Mouse (Mus musculus) forebrain, embryonic 12.5 days (tissue): Measurements from ENCODE around the gene Dexi. TPM values are rescaled to one million over a fixed set of nuclear protein-coding genes. Genes with fewer than 3 reads are reported as not detected.

ENCODE experiments used
- ATAC-seq: fragments of 200-750 bp; cut with Nextera tagmentation; 2 replicates; pipeline ENCODE4 v1.8.0; 2017; ENCODE audit warnings: moderate TSS enrichment; ENCODE audit not compliant: low FRiP score
- H3K27ac ChIP-seq: fragments of 300-500 bp; sonication (generic); 2 replicates; pipeline ENCODE4 v1.5.1; 2016; ENCODE audit warnings: mild to moderate bottlenecking
- H3K27me3 ChIP-seq: fragments of 300-500 bp; sonication (generic); 2 replicates; pipeline ENCODE4 v1.6.1; 2016; ENCODE audit warnings: mild to moderate bottlenecking
- H3K36me3 ChIP-seq: fragments of 300-500 bp; sonication (generic); replicated peaks from 2 replicates; pipeline ENCODE4 v1.6.1; 2016; ENCODE audit warnings: mild to moderate bottlenecking
- H3K4me1 ChIP-seq: fragments of 300-500 bp; sonication (generic); 2 replicates; pipeline ENCODE4 v1.6.1; 2016
- H3K4me2 ChIP-seq: fragments of 300-500 bp; sonication (generic); 2 replicates; pipeline ENCODE4 v1.6.1; 2016; ENCODE audit warnings: mild to moderate bottlenecking, moderate library complexity
- H3K4me3 ChIP-seq: fragments of 300-500 bp; sonication (generic); replicated peaks from 2 replicates; pipeline ENCODE4 v1.5.1; 2016; ENCODE audit warnings: mild to moderate bottlenecking
- H3K9ac ChIP-seq: fragments of 300-500 bp; sonication (generic); 2 replicates; pipeline ENCODE4 v1.6.1; 2016; ENCODE audit warnings: mild to moderate bottlenecking
- H3K9me3 ChIP-seq: fragments of 300-500 bp; sonication (generic); 2 replicates; pipeline ENCODE4 v1.6.1; 2016
- WGBS: fragments of 180-500 bp; shearing (Covaris S2); methylation state at CpG from one replicate; pipeline ENCODE4 v1.1.7; 2016; 5-methylcytosine and 5-hydroxymethylcytosine counted together
- polyA plus RNA-seq: library from polyadenylated mRNA; unstranded; fragments of >200 nt; fragmentation: Nextera tagmentation; extraction: Ambion mirVana; gene quantifications from 2 replicates; pipeline ENCODE4 v1.2.1, GENCODE M21; 2016

Gene Dexi
- polyA plus RNA-seq, 1 experiment from 2014 or later, result 22.6 TPM

- no peak overlapping the region for H3K4me3 ChIP-seq
- H3K4me2 ChIP-seq, result no peak overlapping the region
- no peak overlapping the region for H3K9ac ChIP-seq
- no peak overlapping the region for H3K27ac ChIP-seq
- no peak for ATAC-seq
- 93% methylated on average over 12 of the region's 12 CpGs for WGBS
- H3K27me3 ChIP-seq, result no peaks in the 10 kb centered on the region; the same call in 1 of the 2 replicates
- H3K4me1 ChIP-seq, result no peaks in the 10 kb centered on the region
- no peaks in the 10 kb centered on the region for H3K9me3 ChIP-seq
- no peaks in the 10 kb centered on the region for H3K36me3 ChIP-seq
These were observed 26.8 kb downstream of the Dexi start for GRCm38 (mm10) chr16:10515953-10516572.

GRCm38 (mm10) chr16:10511134-10511520 lies 31.7 kb downstream of the Dexi start:
- H3K27me3 ChIP-seq, result no peaks in the 10 kb centered on the region
- H3K4me2 ChIP-seq, result no peak overlapping the region
- no peaks in the 10 kb centered on the region for H3K36me3 ChIP-seq
- 0 out of 2 replicates have a peak, but pooled peaks cover 5% of the 10 kb centered on the region for H3K4me1 ChIP-seq
- no peak overlapping the region for H3K4me3 ChIP-seq
- no peak for ATAC-seq
- no peak overlapping the region for H3K9ac ChIP-seq
- no peak overlapping the region for H3K27ac ChIP-seq
- no peaks in the 10 kb centered on the region for H3K9me3 ChIP-seq
- WGBS, result 88% methylated on average over 12 of the region's 12 CpGs

- no peak for ATAC-seq
- no peak overlapping the region for H3K9ac ChIP-seq
- no peaks in the 10 kb centered on the region for H3K9me3 ChIP-seq
- 0 out of 2 replicates have a peak, but pooled peaks cover 5% of the 10 kb centered on the region for H3K4me1 ChIP-seq
- no peak overlapping the region for H3K4me3 ChIP-seq
- H3K36me3 ChIP-seq, result no peaks in the 10 kb centered on the region
- 55% methylated on average over 14 of the region's 14 CpGs for WGBS
- H3K4me2 ChIP-seq, result no peak overlapping the region
- no peaks in the 10 kb centered on the region for H3K27me3 ChIP-seq
- H3K27ac ChIP-seq, result no peak overlapping the region
These were observed 32.2 kb downstream of the Dexi start for GRCm38 (mm10) chr16:10510477-10511133.

GRCm38 (mm10) chr16:10508691-10509090 lies 34.2 kb downstream of the Dexi start:
- H3K27me3 ChIP-seq, result no peaks in the 10 kb centered on the region
- H3K4me2 ChIP-seq, result no peak overlapping the region
- no peak overlapping the region for H3K27ac ChIP-seq
- no peak overlapping the region for H3K4me3 ChIP-seq
- ATAC-seq, result no peak
- H3K4me1 ChIP-seq, result 0 out of 2 replicates have a peak, but pooled peaks cover 5% of the 10 kb centered on the region
- H3K9ac ChIP-seq, result no peak overlapping the region
- 77% methylated on average over 6 of the region's 6 CpGs for WGBS
- no peaks in the 10 kb centered on the region for H3K36me3 ChIP-seq
- no peaks in the 10 kb centered on the region for H3K9me3 ChIP-seq

- Histone ChIP-seq H3K27me3 (peaks cover under 1% of the 10 kb centered on the region; the same call in 1 of the 2 replicates), H3K27ac (no peak overlapping the region), H3K4me1 (0 out of 2 replicates have a peak, but pooled peaks cover 5% of the 10 kb centered on the region), H3K9ac (no peak overlapping the region), H3K4me3 (no peak overlapping the region), H3K4me2 (no peak overlapping the region), H3K9me3 (no peaks in the 10 kb centered on the region), H3K36me3 (no peaks in the 10 kb centered on the region)
- 21% methylated on average over 4 of the region's 4 CpGs for WGBS
- ATAC-seq, result no peak
These were observed 35.4 kb downstream of the Dexi start for GRCm38 (mm10) chr16:10507445-10507844.

- WGBS, result 75% methylated on average over 2 of the region's 2 CpGs
- Histone ChIP-seq H3K27ac (no peak overlapping the region), H3K9me3 (no peaks in the 10 kb centered on the region), H3K4me3 (no peak overlapping the region), H3K27me3 (peaks cover 7% of the 10 kb centered on the region; the same call in 1 of the 2 replicates), H3K4me2 (no peak overlapping the region), H3K4me1 (0 out of 2 replicates have a peak, but pooled peaks cover 5% of the 10 kb centered on the region), H3K9ac (no peak overlapping the region), H3K36me3 (no peaks in the 10 kb centered on the region)
- no peak for ATAC-seq
These were observed 39.8 kb downstream of the Dexi start for GRCm38 (mm10) chr16:10503058-10503457.

GRCm38 (mm10) chr16:10501865-10502264 lies 41.0 kb downstream of the Dexi start:
- no peak for ATAC-seq
- Histone ChIP-seq H3K36me3 (no peaks in the 10 kb centered on the region), H3K4me3 (no peak overlapping the region), H3K4me1 (no peaks in the 10 kb centered on the region), H3K27me3 (peaks cover 7% of the 10 kb centered on the region; the same call in 1 of the 2 replicates), H3K9me3 (no peaks in the 10 kb centered on the region), H3K27ac (no peak overlapping the region), H3K9ac (no peak overlapping the region), H3K4me2 (no peak overlapping the region)
- WGBS, result 15% methylated on average over 8 of the region's 8 CpGs

- Histone ChIP-seq H3K9me3 (no peaks in the 10 kb centered on the region), H3K4me1 (no peaks in the 10 kb centered on the region), H3K9ac (no peak overlapping the region), H3K27ac (no peak overlapping the region), H3K27me3 (peaks cover 7% of the 10 kb centered on the region; the same call in 1 of the 2 replicates), H3K4me3 (no peak overlapping the region), H3K36me3 (no peaks in the 10 kb centered on the region), H3K4me2 (no peak overlapping the region)
- 62% methylated on average over 1 of the region's 1 CpGs for WGBS
- ATAC-seq, result no peak
These were observed 43.7 kb downstream of the Dexi start for GRCm38 (mm10) chr16:10499122-10499521.

- no peak overlapping the region for H3K9ac ChIP-seq
- H3K9me3 ChIP-seq, result no peaks in the 10 kb centered on the region
- no peaks in the 10 kb centered on the region for H3K36me3 ChIP-seq
- H3K4me1 ChIP-seq, result no peaks in the 10 kb centered on the region
- ATAC-seq, result no peak
- H3K27ac ChIP-seq, result no peak overlapping the region
- H3K4me3 ChIP-seq, result no peak overlapping the region
- H3K4me2 ChIP-seq, result no peak overlapping the region
- 80% methylated on average over 5 of the region's 5 CpGs for WGBS
- peaks cover 7% of the 10 kb centered on the region; the same call in 1 of the 2 replicates for H3K27me3 ChIP-seq
These were observed 44.7 kb downstream of the Dexi start for GRCm38 (mm10) chr16:10498096-10498602.

GRCm38 (mm10) chr16:10495824-10496298 lies 47.0 kb downstream of the Dexi start:
- no peaks in the 10 kb centered on the region for H3K9me3 ChIP-seq
- H3K4me2 ChIP-seq, result no peak overlapping the region
- 0 out of 2 replicates have a peak, but pooled peaks cover under 1% of the 10 kb centered on the region for H3K27me3 ChIP-seq
- WGBS, result 79% methylated on average over 2 of the region's 2 CpGs
- ATAC-seq, result no peak
- no peak overlapping the region for H3K27ac ChIP-seq
- no peak overlapping the region for H3K4me3 ChIP-seq
- no peaks in the 10 kb centered on the region for H3K4me1 ChIP-seq
- H3K36me3 ChIP-seq, result no peaks in the 10 kb centered on the region
- H3K9ac ChIP-seq, result no peak overlapping the region

- Histone ChIP-seq H3K4me2 (no peak overlapping the region), H3K27ac (no peak overlapping the region), H3K4me3 (no peak overlapping the region), H3K9ac (no peak overlapping the region), H3K4me1 (no peaks in the 10 kb centered on the region), H3K9me3 (no peaks in the 10 kb centered on the region), H3K36me3 (no peaks in the 10 kb centered on the region), H3K27me3 (peaks cover 14% of the 10 kb centered on the region; the same call in 1 of the 2 replicates)
- WGBS, result 85% methylated on average over 3 of the region's 3 CpGs
- ATAC-seq, result no peak
These were observed 50.3 kb downstream of the Dexi start for GRCm38 (mm10) chr16:10492587-10492986.

GRCm38 (mm10) chr16:10491716-10492115 lies 51.1 kb downstream of the Dexi start:
- 88% methylated on average over 4 of the region's 4 CpGs for WGBS
- no peak overlapping the region for H3K9ac ChIP-seq
- no peaks in the 10 kb centered on the region for H3K36me3 ChIP-seq
- ATAC-seq, result no peak
- H3K9me3 ChIP-seq, result no peaks in the 10 kb centered on the region
- H3K4me1 ChIP-seq, result no peaks in the 10 kb centered on the region
- H3K4me2 ChIP-seq, result no peak overlapping the region
- no peak overlapping the region for H3K27ac ChIP-seq
- no peak overlapping the region for H3K4me3 ChIP-seq
- peaks cover 14% of the 10 kb centered on the region; the same call in 1 of the 2 replicates for H3K27me3 ChIP-seq
